Mouse (Mus musculus) hindbrain, embryonic 13.5 days (tissue): ENCODE data around the gene Gnb1. TPM values are rescaled to one million over a fixed set of nuclear protein-coding genes. Genes with fewer than 3 reads are reported as not detected.
A peak's percentile ranks its signal among the peaks of the same experiment; 100 is the strongest.

Source experiments
- ATAC-seq: fragments of 200-750 bp; cut with Nextera tagmentation; 2 replicates; pipeline ENCODE4 v1.8.0; 2017; ENCODE audit warnings: moderate TSS enrichment; ENCODE audit not compliant: low FRiP score
- H3K27ac ChIP-seq: fragments of 300-500 bp; sonication (generic); 2 replicates; pipeline ENCODE4 v1.5.1; 2015; ENCODE audit warnings: inconsistent platforms, mild to moderate bottlenecking, moderate library complexity
- H3K27me3 ChIP-seq: fragments of 300-500 bp; sonication (generic); 2 replicates; pipeline ENCODE4 v1.6.1; 2015; ENCODE audit warnings: mild to moderate bottlenecking, inconsistent platforms
- H3K36me3 ChIP-seq: fragments of 300-500 bp; sonication (generic); 2 replicates; pipeline ENCODE4 v1.6.1; 2015; ENCODE audit warnings: mild to moderate bottlenecking, inconsistent platforms
- H3K4me1 ChIP-seq: fragments of 300-500 bp; sonication (generic); replicated peaks from 2 replicates; pipeline ENCODE4 v1.6.1; 2015; ENCODE audit warnings: inconsistent platforms
- H3K4me2 ChIP-seq: fragments of 300-500 bp; sonication (generic); 2 replicates; pipeline ENCODE4 v1.6.1; 2015; ENCODE audit warnings: inconsistent platforms, mild to moderate bottlenecking, moderate library complexity
- H3K4me3 ChIP-seq: fragments of 300-500 bp; sonication (generic); 2 replicates; pipeline ENCODE4 v1.5.1; 2015; ENCODE audit warnings: mild to moderate bottlenecking, inconsistent platforms
- H3K9ac ChIP-seq: fragments of 300-500 bp; sonication (generic); 2 replicates; pipeline ENCODE4 v1.6.1; 2015; ENCODE audit warnings: mild to moderate bottlenecking, inconsistent platforms
- H3K9me3 ChIP-seq: fragments of 300-500 bp; sonication (generic); 2 replicates; pipeline ENCODE4 v1.6.1; 2016; ENCODE audit warnings: inconsistent platforms
- WGBS: fragments of 180-500 bp; shearing (Covaris S2); methylation state at CpG from one replicate; pipeline ENCODE4 v1.1.7; 2015; 5-methylcytosine and 5-hydroxymethylcytosine counted together
- polyA plus RNA-seq: library from polyadenylated mRNA; unstranded; fragments of >200 nt; fragmentation: Nextera tagmentation; extraction: Ambion mirVana; gene quantifications from 2 replicates; pipeline ENCODE4 v1.2.1, GENCODE M21; 2015

Gnb1 gene
- polyA plus RNA-seq, 1 experiment from 2014 or later = 1,012 TPM

DNA sequence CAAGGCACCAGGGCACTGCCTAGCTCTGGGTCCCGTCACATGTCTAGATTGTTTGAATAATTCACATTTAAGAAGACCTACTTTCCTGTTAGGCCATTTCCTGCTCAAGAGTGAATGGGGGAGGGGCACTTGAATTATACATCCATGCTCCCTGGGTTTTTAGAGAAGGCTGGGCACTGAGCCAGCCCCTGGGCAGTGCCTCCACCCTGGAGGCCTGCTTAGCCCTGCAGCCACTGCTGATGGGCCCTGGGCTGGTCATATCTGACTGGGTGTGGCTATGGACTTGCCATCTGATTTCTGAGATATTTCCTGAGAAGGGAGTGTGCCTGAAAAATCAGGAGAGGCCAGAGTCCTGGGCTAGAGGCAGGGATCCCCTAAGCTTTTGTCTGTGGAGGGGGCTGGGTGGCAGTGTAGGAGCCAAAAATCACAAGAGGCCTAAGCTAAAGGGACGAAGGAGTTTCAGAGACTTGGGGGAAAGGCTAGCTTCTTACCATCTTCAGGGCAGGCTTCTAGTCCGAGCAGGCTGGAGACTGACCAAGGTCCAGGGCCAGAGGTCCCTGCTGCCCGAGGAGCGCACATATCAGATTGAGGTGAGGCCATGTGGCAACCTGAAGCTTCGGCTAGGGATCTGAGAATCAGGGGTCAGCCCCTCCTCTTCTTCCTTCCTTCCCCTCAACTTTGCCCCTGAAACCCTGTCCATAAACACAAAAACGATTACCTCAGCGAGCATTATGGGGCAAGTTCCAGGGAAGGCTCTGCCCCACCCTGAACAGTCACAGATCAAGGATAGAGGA, 2.7 kb upstream of the Gnb1 start:
- no peak overlapping the region for H3K4me2 ChIP-seq
- no peaks in the 10 kb centered on the region for H3K9me3 ChIP-seq
- no peaks in the 10 kb centered on the region for H3K27me3 ChIP-seq
- H3K27ac ChIP-seq = peak overlapping the region; percentile 70
- peaks cover 33% of the 10 kb centered on the region for H3K4me1 ChIP-seq
- H3K4me3 ChIP-seq = no peak overlapping the region
- ATAC-seq = no peak
- WGBS = 81% methylated on average over 8 of the region's 8 CpGs
- H3K9ac ChIP-seq = peak overlapping the region; percentile 31; the same call in 1 of the 2 replicates
- no peaks in the 10 kb centered on the region for H3K36me3 ChIP-seq

DNA sequence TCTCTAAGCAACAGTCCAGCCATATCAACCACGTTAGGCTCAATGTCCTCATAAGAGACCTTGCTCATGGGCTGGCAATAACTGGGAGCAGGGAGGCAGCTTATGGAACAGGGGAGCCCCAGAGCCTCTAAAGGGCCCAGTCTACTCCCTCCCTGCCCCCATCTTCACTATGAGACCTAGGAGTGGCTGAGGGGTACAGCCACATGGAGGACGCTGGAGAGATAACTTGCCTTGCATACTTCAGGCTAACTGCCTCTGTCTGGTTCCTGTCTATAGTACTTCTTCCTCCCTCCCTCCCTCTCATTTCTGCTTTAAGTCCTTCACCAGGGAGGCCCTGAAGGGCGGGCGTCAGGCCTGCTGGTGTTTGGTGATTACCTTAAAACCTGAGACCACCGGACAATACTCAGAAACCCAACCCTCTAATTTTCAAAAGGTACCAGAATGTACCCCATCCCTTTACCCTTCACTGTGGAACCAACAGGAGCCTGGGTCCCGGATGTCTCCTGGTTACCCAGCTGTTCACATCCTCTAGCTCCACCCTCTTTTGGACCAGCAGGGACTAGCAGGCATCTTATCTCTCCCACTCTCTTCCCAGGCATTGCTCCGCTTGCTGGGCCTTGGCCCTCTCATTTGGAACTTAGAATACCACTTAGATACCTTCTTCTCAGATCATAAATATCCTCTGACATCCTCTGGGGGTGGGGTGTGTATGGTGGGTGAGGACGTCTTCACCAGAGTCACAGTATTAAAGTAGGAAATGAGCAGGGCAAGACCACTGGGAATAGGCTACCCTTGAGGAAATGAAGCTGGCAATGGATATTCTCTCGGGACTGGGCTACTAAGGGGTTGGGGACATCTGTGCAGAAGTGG, 1.8 kb upstream of the Gnb1 start:
- Histone ChIP-seq H3K9ac (peak overlapping the region; percentile 100; the same call in 1 of the 2 replicates), H3K4me1 (peaks cover 42% of the 10 kb centered on the region), H3K9me3 (no peaks in the 10 kb centered on the region), H3K36me3 (no peaks in the 10 kb centered on the region), H3K27ac (no peak overlapping the region), H3K4me3 (no peak overlapping the region), H3K4me2 (peak overlapping the region; percentile 82; the same call in 1 of the 2 replicates), H3K27me3 (no peaks in the 10 kb centered on the region)
- no peak for ATAC-seq
- WGBS = 82% methylated on average over 9 of the region's 9 CpGs

DNA sequence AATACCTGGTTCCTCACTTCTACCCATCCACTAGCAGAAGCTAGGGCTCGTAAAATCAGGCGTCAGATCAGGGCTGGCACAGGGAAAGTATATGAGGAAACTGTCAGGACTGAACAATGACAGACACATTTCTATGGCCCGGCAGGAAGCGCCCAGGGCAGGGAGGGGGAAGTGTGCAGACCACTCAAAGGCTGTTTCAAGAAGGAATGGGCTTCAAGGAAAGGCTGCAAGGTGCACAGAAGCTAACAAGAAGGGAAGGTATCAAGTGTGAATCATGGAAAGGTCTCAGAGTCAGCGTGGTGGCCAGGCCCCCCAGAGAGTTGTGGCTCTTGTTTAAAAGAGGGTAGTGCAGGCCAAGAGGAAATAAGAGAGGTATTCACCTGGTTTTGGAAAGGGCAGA, 705 bp upstream of the Gnb1 start:
- Histone ChIP-seq H3K9me3 (no peaks in the 10 kb centered on the region), H3K27me3 (no peaks in the 10 kb centered on the region), H3K27ac (peak overlapping the region; percentile 97), H3K4me2 (peak overlapping the region; percentile 82), H3K9ac (peak overlapping the region; percentile 100), H3K4me3 (peak overlapping the region; percentile 99), H3K36me3 (no peaks in the 10 kb centered on the region), H3K4me1 (peaks cover 51% of the 10 kb centered on the region)
- 19% methylated on average over 5 of the region's 5 CpGs for WGBS
- ATAC-seq = 0 out of 2 replicates have a peak, but pooled peaks have one; percentile 2

DNA sequence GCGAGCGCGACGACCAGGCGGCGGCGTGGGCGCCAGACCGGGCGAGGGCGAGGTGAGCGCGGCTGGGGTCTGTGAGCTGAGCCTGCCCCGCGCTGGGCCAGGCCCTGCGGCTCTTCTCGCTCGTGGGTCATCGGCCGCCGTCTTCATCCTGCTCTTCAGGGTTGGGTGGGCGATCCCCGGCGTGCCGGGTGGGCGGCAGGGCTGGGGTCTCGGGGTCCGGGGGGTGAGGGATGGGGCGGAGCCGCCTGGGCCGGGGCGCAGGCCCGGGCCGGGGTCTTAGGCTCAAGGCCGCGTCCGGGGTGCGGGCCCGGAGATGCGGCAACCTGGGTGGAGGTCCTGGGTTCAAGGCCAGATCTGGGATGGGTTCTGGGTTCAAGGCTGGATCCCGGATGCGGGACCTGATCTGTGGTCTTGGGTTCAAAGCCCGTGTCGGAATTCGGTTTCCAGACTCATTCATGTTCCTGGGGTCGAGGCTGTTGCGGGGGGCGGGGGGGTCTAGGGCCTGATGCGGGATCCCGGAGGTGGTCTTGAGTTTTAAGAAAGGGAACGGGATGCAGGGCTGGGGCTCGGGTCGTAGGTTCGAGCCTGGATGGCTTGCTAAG, 469 bp downstream of the Gnb1 start:
- H3K36me3 ChIP-seq = no peaks in the 10 kb centered on the region
- H3K4me1 ChIP-seq = peaks cover 51% of the 10 kb centered on the region
- H3K27me3 ChIP-seq = no peaks in the 10 kb centered on the region
- H3K9ac ChIP-seq = peak overlapping the region; percentile 100
- peak overlapping the region; percentile 82 for H3K4me2 ChIP-seq
- no peaks in the 10 kb centered on the region for H3K9me3 ChIP-seq
- H3K27ac ChIP-seq = peak overlapping the region; percentile 97
- ATAC-seq = peak; percentile 59
- WGBS = 1% methylated on average over 42 of the region's 54 CpGs
- peak overlapping the region; percentile 99 for H3K4me3 ChIP-seq

DNA sequence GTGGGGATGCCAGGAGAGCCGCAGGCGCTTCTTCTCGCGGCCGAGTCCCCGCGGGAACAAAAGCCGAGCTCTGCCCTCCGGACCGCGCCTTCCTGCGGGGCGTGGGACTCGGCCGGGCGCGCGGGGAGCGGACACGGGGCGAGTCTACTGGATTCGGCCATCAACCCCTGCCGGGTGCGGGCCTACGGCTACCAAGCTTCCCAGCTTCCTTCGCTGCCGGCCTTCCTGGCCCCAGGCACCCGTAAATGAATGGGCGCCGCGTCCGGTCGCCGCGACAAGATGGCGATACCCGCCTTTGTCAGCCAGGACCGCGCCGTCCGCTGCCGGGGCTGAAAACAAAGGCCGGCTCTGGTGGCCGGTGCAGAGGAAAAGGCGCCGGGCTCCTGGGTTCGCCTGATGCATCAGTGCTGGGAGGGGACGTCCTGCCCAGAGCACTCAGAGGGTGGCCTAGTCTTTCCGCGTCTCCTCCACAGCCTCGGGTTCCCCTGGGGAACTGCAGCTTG, 1.0 kb downstream of the Gnb1 start:
- Histone ChIP-seq H3K4me1 (peaks cover 51% of the 10 kb centered on the region), H3K4me2 (peak overlapping the region; percentile 82), H3K4me3 (peak overlapping the region; percentile 99), H3K36me3 (no peaks in the 10 kb centered on the region), H3K27me3 (no peaks in the 10 kb centered on the region), H3K9ac (peak overlapping the region; percentile 100), H3K9me3 (no peaks in the 10 kb centered on the region), H3K27ac (peak overlapping the region; percentile 97)
- ATAC-seq = no peak
- WGBS = under 1% methylated on average over 51 of the region's 51 CpGs

DNA sequence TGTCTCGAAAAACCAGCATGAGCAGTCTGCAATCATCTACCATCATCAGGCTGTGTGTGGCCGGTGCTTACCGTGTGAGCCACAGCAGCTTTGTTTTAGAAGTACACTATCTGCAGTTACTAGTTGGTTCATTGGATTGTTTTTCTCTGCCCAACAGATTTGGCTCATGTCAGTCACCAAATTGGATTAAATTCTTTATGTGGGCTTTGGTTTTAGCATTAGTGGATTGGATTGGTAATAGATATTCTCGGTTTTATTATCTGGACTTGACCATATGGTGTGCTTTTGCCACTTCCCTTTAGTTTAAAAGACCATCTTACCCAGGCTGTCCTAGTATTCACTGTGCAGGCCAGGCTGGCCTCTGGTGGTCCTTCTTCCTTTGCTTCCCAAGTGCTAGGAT, 3.7 kb downstream of the Gnb1 start:
- Histone ChIP-seq H3K4me3 (no peak overlapping the region), H3K9ac (no peak overlapping the region), H3K4me1 (peaks cover 38% of the 10 kb centered on the region), H3K27me3 (no peaks in the 10 kb centered on the region), H3K27ac (no peak overlapping the region), H3K4me2 (peak overlapping the region; percentile 82; the same call in 1 of the 2 replicates), H3K9me3 (no peaks in the 10 kb centered on the region), H3K36me3 (no peaks in the 10 kb centered on the region)
- ATAC-seq = no peak
- WGBS = 80% methylated on average over 4 of the region's 4 CpGs

DNA sequence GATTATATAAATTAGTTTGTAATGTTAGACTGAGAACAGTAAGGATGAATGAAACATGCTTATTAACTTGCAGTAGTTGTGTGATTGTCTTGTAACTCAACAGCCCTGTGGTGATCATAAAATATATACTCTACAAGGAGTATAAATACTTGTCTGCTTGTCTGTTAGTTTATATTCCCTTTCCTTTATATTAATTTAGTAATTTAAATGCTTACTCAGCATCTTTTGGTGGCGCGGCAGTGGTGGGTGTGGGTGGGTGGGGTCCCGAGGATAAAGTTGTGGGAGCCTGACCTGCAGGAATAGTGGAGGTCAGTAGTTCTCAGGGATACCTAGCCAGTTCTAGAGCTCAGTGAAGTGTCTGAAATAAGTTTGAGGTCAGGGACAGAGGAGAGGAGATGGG, 6.8 kb downstream of the Gnb1 start:
- no peak for ATAC-seq
- peaks cover 35% of the 10 kb centered on the region for H3K4me1 ChIP-seq
- H3K27ac ChIP-seq = no peak overlapping the region
- H3K27me3 ChIP-seq = no peaks in the 10 kb centered on the region
- H3K36me3 ChIP-seq = peaks cover 4% of the 10 kb centered on the region; the same call in 1 of the 2 replicates
- H3K4me2 ChIP-seq = no peak overlapping the region
- no peak overlapping the region for H3K4me3 ChIP-seq
- no peaks in the 10 kb centered on the region for H3K9me3 ChIP-seq
- H3K9ac ChIP-seq = no peak overlapping the region
- 83% methylated on average over 3 of the region's 3 CpGs for WGBS

DNA sequence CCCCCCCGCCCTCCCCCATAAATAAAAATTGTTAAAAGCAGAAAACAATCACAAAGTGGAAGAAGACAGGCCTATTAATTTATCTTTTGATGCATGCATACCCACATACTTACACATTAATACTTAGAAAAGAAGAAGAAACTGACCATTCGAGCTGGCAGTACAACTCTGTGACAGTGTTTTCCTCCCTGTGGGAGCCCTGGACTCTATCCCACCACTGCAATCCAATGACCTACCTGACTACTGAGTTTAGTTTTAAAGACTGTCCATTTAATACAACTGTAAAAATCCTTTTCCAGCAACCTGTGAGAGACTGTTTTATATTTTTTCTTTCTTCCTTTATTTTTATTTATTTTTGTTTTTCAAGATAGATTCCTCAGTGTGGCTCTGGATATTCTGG, 10.0 kb downstream of the Gnb1 start:
- Histone ChIP-seq H3K4me1 (peaks cover 38% of the 10 kb centered on the region), H3K9ac (no peak overlapping the region), H3K4me3 (no peak overlapping the region), H3K9me3 (no peaks in the 10 kb centered on the region), H3K36me3 (peaks cover 4% of the 10 kb centered on the region; the same call in 1 of the 2 replicates), H3K27me3 (no peaks in the 10 kb centered on the region), H3K27ac (no peak overlapping the region), H3K4me2 (no peak overlapping the region)
- ATAC-seq = no peak
- WGBS = 75% methylated on average over 2 of the region's 2 CpGs

DNA sequence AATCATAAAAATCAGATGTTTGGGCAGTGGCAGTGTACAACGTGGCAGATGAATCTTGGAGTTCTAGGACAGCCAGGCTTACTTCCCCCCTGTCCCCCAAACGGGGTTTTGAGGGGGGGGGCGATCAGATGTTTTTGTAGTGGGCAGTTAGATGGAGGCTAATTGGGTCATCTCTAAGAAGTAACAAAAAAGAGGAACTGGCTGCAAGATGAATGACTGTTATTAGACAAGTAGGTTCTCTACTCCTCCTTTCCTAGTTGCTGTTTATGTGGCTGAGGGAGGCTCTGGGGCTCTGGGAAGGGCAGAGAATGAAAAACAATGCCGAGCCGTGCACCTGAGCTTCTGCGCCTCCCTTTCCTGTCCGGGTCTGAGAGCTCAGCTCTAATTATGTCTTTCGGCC, 13.9 kb downstream of the Gnb1 start:
- Histone ChIP-seq H3K9me3 (no peaks in the 10 kb centered on the region), H3K27me3 (no peaks in the 10 kb centered on the region), H3K4me2 (no peak overlapping the region), H3K4me1 (peaks cover 43% of the 10 kb centered on the region), H3K4me3 (no peak overlapping the region), H3K27ac (peak overlapping the region; percentile 1; the same call in 1 of the 2 replicates), H3K9ac (no peak overlapping the region), H3K36me3 (peaks cover 4% of the 10 kb centered on the region; the same call in 1 of the 2 replicates)
- WGBS = 75% methylated on average over 8 of the region's 8 CpGs
- ATAC-seq = no peak

DNA sequence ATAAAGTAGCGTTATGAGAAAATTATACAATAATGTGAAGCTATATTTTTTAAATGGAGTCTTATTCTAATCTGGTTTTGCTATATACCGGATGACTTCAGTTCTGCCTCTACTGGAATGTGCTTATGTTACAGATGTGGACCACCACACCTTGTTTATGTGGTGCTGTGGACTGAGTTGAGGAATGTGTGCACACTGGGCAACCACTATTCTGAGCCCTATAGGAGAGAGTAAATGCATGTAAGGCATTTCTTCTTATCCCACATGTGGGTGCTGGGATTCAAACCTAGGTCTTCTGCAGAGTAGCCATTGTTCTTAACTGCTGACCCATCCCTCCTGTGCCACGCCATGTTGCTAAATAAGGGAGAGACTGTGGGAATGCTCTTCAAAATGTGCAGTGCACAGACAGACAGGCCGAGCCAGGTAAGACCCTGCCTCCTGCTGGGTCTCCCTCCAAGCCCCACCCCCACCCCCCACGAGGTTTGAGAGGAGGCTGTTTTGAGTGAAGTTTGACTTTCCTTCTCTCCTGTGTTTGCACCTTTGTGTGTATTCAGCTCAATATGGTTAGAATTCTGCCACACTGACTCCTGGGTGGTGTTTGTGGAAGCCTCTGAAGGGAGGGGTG, 14.6 kb downstream of the Gnb1 start:
- H3K4me2 ChIP-seq = no peak overlapping the region
- peaks cover 4% of the 10 kb centered on the region; the same call in 1 of the 2 replicates for H3K36me3 ChIP-seq
- no peaks in the 10 kb centered on the region for H3K27me3 ChIP-seq
- no peaks in the 10 kb centered on the region for H3K9me3 ChIP-seq
- H3K4me3 ChIP-seq = no peak overlapping the region
- 84% methylated on average over 5 of the region's 5 CpGs for WGBS
- H3K4me1 ChIP-seq = peaks cover 48% of the 10 kb centered on the region
- H3K27ac ChIP-seq = no peak overlapping the region
- no peak overlapping the region for H3K9ac ChIP-seq
- ATAC-seq = no peak

DNA sequence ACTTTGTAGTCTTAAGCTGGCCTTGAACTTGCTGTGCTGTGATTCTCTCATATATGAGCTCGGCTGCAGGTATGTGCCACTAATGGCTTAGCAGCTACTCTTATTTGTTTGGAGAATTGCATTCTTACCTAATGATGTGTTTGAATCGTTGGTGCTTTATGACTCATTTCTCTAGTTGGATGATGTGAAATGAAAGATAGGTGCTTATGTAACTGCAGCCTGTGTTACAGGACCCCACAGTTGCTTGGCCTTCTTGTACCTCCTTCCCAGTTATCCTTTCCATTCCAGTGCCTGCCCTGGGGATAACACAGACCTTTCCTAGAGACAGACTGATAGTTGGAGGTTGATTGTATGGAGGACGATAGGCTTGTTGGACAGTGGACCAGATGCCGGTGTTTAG, 17.5 kb downstream of the Gnb1 start:
- Histone ChIP-seq H3K36me3 (no peaks in the 10 kb centered on the region), H3K4me2 (no peak overlapping the region), H3K4me1 (peaks cover 41% of the 10 kb centered on the region), H3K27me3 (no peaks in the 10 kb centered on the region), H3K9ac (no peak overlapping the region), H3K9me3 (no peaks in the 10 kb centered on the region), H3K27ac (no peak overlapping the region), H3K4me3 (no peak overlapping the region)
- WGBS = 94% methylated on average over 4 of the region's 4 CpGs
- no peak for ATAC-seq
